Mouse (Mus musculus) spleen, adult 2 months (tissue): ENCODE measurements around the gene Herpud1. TPM values are rescaled to one million over a fixed set of nuclear protein-coding genes. Genes with fewer than 3 reads are reported as not detected.

ENCODE experiments used
- DNase-seq, 2 experiments: peaks; one replicate each; pipeline versions ENCODE4 v3.0.0 to v3.0.0-alpha.2; 2012 to 2021; ENCODE audit warnings: low spot score in 2 of 2, low read depth in 1 of 2
- H3K27ac ChIP-seq: fragments of 200-500 bp; 2 replicates; pipeline ENCODE4 v1.5.1; 2012; ENCODE audit warnings: low read length, inconsistent platforms; ENCODE audit not compliant: insufficient read depth
- H3K27me3 ChIP-seq: fragments of 200-500 bp; 2 replicates; pipeline ENCODE4 v1.6.1; 2012; ENCODE audit warnings: mild to moderate bottlenecking, moderate library complexity, low read length, inconsistent platforms; ENCODE audit not compliant: control insufficient read depth, insufficient read depth
- H3K36me3 ChIP-seq: fragments of 200-500 bp; 2 replicates; pipeline ENCODE4 v1.6.1; 2012; ENCODE audit warnings: mild to moderate bottlenecking, low read length, inconsistent platforms; ENCODE audit not compliant: control insufficient read depth, insufficient read depth
- H3K4me1 ChIP-seq: fragments of 200-500 bp; 2 replicates; pipeline ENCODE4 v1.6.1; 2011; ENCODE audit warnings: inconsistent platforms; ENCODE audit not compliant: control insufficient read depth, insufficient read depth, insufficient read length
- H3K4me3 ChIP-seq: fragments of 200-500 bp; 2 replicates; pipeline ENCODE4 v1.5.1; 2011; ENCODE audit warnings: mild to moderate bottlenecking, inconsistent platforms; ENCODE audit not compliant: insufficient read depth, insufficient read length; ENCODE audit errors: extremely low read depth
- CTCF ChIP-seq: fragments of 200-500 bp; IDR thresholded peaks from 2 replicates; pipeline ENCODE4 v1.5.1; 2011; ENCODE audit warnings: mild to moderate bottlenecking, inconsistent platforms; ENCODE audit not compliant: insufficient read depth, insufficient read length, insufficient replicate concordance; ENCODE audit errors: extremely low read depth
- POLR2A ChIP-seq: fragments of 200-500 bp; IDR thresholded peaks from 2 replicates; pipeline ENCODE4 v1.6.1; 2011; ENCODE audit warnings: low read depth, low read length, inconsistent platforms
- WGBS: fragments of 180-500 bp; shearing (Covaris S2); methylation state at CpG from one replicate; pipeline ENCODE4 v1.1.7; 2018; 5-methylcytosine and 5-hydroxymethylcytosine counted together
- polyA plus RNA-seq: library from polyadenylated mRNA; depleted of rRNA; stranded (reverse); fragments of >200 nt; gene quantifications from 2 replicates; pipeline ENCODE4 v1.2.3, GENCODE M21; 2012

Gene Herpud1
- polyA plus RNA-seq, 1 experiment, result 198 TPM

DNA sequence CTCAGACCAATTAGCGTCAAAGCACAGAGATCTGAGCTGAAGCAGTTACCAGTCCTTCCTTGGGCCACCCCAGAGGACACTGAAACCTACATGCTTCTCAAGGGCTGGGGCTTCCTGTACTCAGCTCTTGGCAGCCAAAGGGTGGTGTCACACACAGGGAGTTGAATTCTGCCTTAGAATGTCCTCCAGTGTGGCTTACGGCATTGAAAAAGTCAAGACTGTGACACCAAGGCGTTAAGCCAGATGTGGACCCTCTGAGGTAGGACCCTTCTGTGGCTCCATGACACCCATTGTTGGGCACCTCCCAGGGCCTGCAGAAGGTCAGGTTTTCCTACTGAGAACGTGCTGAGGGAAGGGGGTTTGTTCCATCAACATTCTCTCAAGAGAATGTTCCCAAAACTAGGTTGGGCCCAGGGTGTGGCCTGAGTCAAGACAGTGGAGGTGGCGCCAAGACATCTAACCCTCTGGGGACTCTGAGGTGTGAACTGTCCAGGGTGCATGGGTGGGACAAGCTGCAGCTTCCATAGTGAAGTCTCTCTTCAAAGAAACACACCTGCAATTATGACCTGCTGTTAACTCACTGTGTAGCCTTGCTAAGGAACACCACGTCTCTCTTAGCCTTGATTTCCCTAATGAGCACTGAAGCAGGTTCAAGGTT lies 24.3 kb upstream of the Herpud1 start:
- WGBS, result 80% methylated on average over 6 of the region's 6 CpGs
- no peak overlapping the region for H3K4me3 ChIP-seq
- peak overlapping the region; percentile 42 for H3K27ac ChIP-seq
- H3K4me1 ChIP-seq, result peaks cover 45% of the 10 kb centered on the region
- H3K36me3 ChIP-seq, result no peaks in the 10 kb centered on the region
- TF ChIP-seq POLR2A (no peak), CTCF (no peak)
- no peaks in the 10 kb centered on the region for H3K27me3 ChIP-seq
- DNase-seq, result no peak

DNA sequence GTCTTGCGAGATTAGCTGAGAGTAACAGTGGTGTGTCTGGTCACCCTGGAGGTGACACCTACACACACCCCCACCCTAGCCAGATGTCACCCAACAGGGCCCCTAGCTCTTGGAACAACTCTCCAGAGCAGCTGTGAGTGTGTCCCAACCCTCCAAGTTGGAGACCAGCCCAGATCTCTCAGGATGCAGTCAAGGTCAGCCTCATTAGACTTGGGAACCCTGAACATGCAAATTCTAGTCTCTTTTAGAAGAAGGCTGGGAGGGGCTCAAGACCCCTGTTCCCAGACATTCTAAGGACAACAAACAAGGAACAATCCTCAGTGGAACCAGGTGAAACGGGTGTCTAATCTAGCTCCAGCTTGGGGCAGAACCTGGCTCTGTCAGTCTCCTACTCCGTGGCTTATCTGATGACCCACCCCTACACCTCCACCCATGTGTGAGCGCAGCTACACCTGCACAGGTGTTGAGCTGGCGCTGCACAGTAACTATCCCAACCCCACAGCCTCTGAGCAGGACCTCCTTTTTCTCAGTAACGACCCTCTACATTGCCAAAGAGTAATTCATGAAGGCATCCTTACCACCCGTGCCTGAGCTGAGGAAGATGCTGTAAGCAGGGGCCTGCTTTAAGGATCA lies 23.5 kb upstream of the Herpud1 start:
- peak overlapping the region; percentile 89 for H3K27ac ChIP-seq
- H3K4me1 ChIP-seq, result peaks cover 40% of the 10 kb centered on the region
- DNase-seq, result no peak
- no peaks in the 10 kb centered on the region for H3K36me3 ChIP-seq
- peak overlapping the region; percentile 36; the same call in 1 of the 2 replicates for H3K4me3 ChIP-seq
- WGBS, result 47% methylated on average over 7 of the region's 7 CpGs
- TF ChIP-seq CTCF (no peak), POLR2A (no peak)
- no peaks in the 10 kb centered on the region for H3K27me3 ChIP-seq

DNA sequence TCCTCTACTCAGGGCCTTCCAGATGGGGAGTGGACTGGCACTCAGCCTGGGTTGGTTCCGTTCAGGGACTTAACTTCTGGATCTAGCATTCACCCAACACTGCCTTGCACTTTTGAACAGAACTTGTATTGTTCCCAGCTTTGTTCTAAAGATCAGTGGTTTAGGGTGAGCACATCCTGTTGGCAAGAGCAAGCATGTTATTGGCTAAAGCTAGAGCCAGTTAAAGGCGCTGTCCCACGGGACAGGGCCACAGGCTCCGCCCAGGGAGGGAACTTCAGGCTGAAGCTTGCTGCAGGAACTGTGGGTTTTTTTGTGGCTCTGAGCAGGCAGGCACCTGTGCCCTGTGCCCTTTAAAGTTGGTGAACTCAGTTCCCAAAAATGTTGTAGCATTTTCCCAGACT lies 22.9 kb upstream of the Herpud1 start:
- H3K4me1 ChIP-seq, result peaks cover 40% of the 10 kb centered on the region
- WGBS, result 3% methylated on average over 4 of the region's 4 CpGs
- DNase-seq, result peak; percentile 87 to 90
- peak overlapping the region; percentile 36; the same call in 1 of the 2 replicates for H3K4me3 ChIP-seq
- H3K27me3 ChIP-seq, result no peaks in the 10 kb centered on the region
- no peaks in the 10 kb centered on the region for H3K36me3 ChIP-seq
- no peak for TF ChIP-seq CTCF
- TF ChIP-seq POLR2A, result peak; percentile 71
- peak overlapping the region; percentile 89 for H3K27ac ChIP-seq

- no peak overlapping the region for H3K4me3 ChIP-seq
- WGBS, result 61% methylated on average over 2 of the region's 2 CpGs
- peaks cover 40% of the 10 kb centered on the region for H3K4me1 ChIP-seq
- H3K27ac ChIP-seq, result peak overlapping the region; percentile 89
- H3K27me3 ChIP-seq, result no peaks in the 10 kb centered on the region
- no peak for DNase-seq
- TF ChIP-seq CTCF (no peak), POLR2A (no peak)
- H3K36me3 ChIP-seq, result no peaks in the 10 kb centered on the region
These were observed 22.3 kb upstream of the Herpud1 start for GRCm38 (mm10) chr8:94363906-94364305.

DNA sequence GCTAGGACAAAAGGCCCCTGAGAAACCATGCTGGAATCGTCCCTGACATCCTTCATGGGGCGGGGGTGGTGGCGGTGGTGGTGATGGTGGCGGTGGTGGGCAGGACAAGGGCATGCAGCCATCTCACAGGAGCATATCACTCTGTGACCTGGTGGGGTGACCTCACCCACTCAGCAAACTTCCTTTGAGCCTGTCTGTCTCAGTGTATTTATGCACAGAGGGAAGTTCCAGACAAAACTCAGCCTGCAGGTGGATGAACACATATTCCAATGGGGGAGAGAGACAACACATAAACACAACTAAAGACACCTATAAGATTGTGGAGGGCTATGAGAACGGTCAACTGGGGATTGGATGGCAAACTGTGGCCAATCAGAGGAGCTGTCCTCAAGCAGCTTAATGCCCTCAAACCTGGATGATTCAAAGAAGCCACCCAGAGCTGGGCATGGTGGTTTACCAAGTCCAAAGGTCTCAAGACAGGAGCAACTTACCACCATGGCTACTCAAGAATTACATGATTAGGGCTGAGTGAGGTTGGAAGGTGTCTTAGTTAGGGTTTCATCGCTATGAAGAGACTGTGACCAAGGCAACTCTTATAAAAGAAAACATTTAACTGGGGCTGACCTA lies 21.4 kb upstream of the Herpud1 start:
- Histone ChIP-seq H3K4me1 (peaks cover 43% of the 10 kb centered on the region), H3K36me3 (no peaks in the 10 kb centered on the region), H3K4me3 (no peak overlapping the region), H3K27me3 (no peaks in the 10 kb centered on the region), H3K27ac (peak overlapping the region; percentile 89)
- TF ChIP-seq POLR2A (no peak), CTCF (no peak)
- WGBS, result 63% methylated on average over 6 of the region's 6 CpGs
- no peak for DNase-seq

- peaks cover 50% of the 10 kb centered on the region for H3K4me1 ChIP-seq
- H3K27ac ChIP-seq, result peak overlapping the region; percentile 89
- TF ChIP-seq POLR2A (peak; percentile 21; the same call in 1 of the 2 replicates), CTCF (no peak)
- 21% methylated on average over 9 of the region's 9 CpGs for WGBS
- no peaks in the 10 kb centered on the region for H3K36me3 ChIP-seq
- H3K4me3 ChIP-seq, result no peak overlapping the region
- peak; percentile 83 to 87 for DNase-seq
- no peaks in the 10 kb centered on the region for H3K27me3 ChIP-seq
These were observed 20.7 kb upstream of the Herpud1 start for GRCm38 (mm10) chr8:94365410-94365981.
